Mouse (Mus musculus) lung, adult 2 months (tissue): ENCODE data around the gene Car10.

Experiments
- CTCF ChIP-seq: fragments of 200-500 bp; IDR thresholded peaks from 2 replicates; pipeline ENCODE4 v1.5.1; 2011; ENCODE audit warnings: mild to moderate bottlenecking, low read length, control low read depth; ENCODE audit not compliant: insufficient read depth
- POLR2A ChIP-seq: fragments of 200-500 bp; IDR thresholded peaks from 2 replicates; pipeline ENCODE4 v1.6.1; 2011; ENCODE audit warnings: low read depth, mild to moderate bottlenecking, control low read depth, low read length, borderline replicate concordance; ENCODE audit errors: extremely low read depth

- TF ChIP-seq CTCF (no peak), POLR2A (no peak)
Measured at GRCm38 (mm10) chr11:93522501-93522900, 424.7 kb downstream of the Car10 start.
